Mouse (Mus musculus): ENCODE results near the gene Nanos3.

- TF ChIP-seq POLR2A (IDR thresholded peaks at IDR 0.05; ENCODE audit: insufficient read depth, low read depth, low read length), result no peak
- no peak for TF ChIP-seq CTCF (IDR thresholded peaks at IDR 0.05; ENCODE audit: insufficient read depth, low read depth, low read length)
Measured at GRCm38 (mm10) chr8:84206666-84207065, 21.6 kb upstream of the Nanos3 start.
